Mouse (Mus musculus): ENCODE measurements around the gene Zfp931.

- TF ChIP-seq CEBPB (IDR thresholded peaks at IDR 0.05; ENCODE audit: low read depth), result no peak
- no peak for TF ChIP-seq CTCF (IDR thresholded peaks at IDR 0.05; ENCODE audit: control insufficient read depth, insufficient read depth, insufficient read length)
- no peak for TF ChIP-seq MYOG (IDR thresholded peaks at IDR 0.05; ENCODE audit: control insufficient read depth, extremely low read depth, insufficient read length)
- TF ChIP-seq MAX (IDR thresholded peaks at IDR 0.05), result no peak
Measured at GRCm38 (mm10) chr2:178119561-178120355, 41.5 kb upstream of the Zfp931 start.
